In genomic region chr1:190808766-190809221, GRCm38 (mm10) we compare ENCODE assay signal across 11 mouse cellular contexts.
DNase-seq lines count a peak whose midpoint lies in the region; ATAC-seq lines count a peak whose summit lies in the region.
"Had no signal": no experiment of that assay in that cellular context is flagged by ENCODE, and none has a peak within 500 bp of the region (broad histone marks: within the 10 kb centered on the region; RNA-seq: fewer than 3 reads in every experiment).

No protein-coding gene starts in this region.

- peaks cover 9% of the 10 kb centered on the region; the same call in 1 of the 2 replicates for H3K36me3 ChIP-seq in forebrain, embryonic 10.5 days (replicated peaks)
- no peaks in the 10 kb centered on the region; the same call in 1 of the 2 replicates for H3K36me3 ChIP-seq in liver, embryonic 11.5 days (ENCODE audit: control insufficient read depth, insufficient read depth, low read length)

- DNase-seq in left cerebral cortex, postnatal 4 days, result peak; percentile 72
- no peak for DNase-seq in left cerebral cortex, postnatal 10 days (ENCODE audit: extremely low spot score in 1 of 2, low spot score in 2 of 2)
- no peak for DNase-seq in forebrain, embryonic 10.5 days (ENCODE audit: extremely low spot score, low spot score)
- peak; percentile 76 for DNase-seq in mesoderm, embryonic 11.5 days (ENCODE audit: low read depth, low spot score)
- DNase-seq in retina, postnatal 1 day, result peak; percentile 82
- DNase-seq in layer of hippocampus, postnatal 36 days, result no peak
- DNase-seq in liver, embryonic 11.5 days (ENCODE audit: low spot score), result no peak
- no peak for DNase-seq in lung, postnatal 10 days
- DNase-seq: gastrocnemius, adult 2 months; thymus, adult 18-20 months had no signal

- no peaks in the 10 kb centered on the region for H3K27me3 ChIP-seq in forebrain, embryonic 10.5 days (ENCODE audit: poor library complexity, severe bottlenecking)
- no peaks in the 10 kb centered on the region for H3K27me3 ChIP-seq in liver, embryonic 11.5 days (replicated peaks; ENCODE audit: control insufficient read depth, insufficient read depth, low read length)
- H3K27me3 ChIP-seq: CH12.LX had no signal

- no peak overlapping the region for H3K4me3 ChIP-seq in forebrain, embryonic 10.5 days
- no peak overlapping the region for H3K4me3 ChIP-seq in liver, embryonic 11.5 days (ENCODE audit: low read depth, low read length)
- H3K4me3 ChIP-seq: gastrocnemius, adult 2 months had no signal

- ATAC-seq in liver, embryonic 11.5 days (replicated peaks; ENCODE audit: low FRiP score), result no peak

- WGBS in forebrain, embryonic 10.5 days, result 48% methylated on average over 19 of the region's 19 CpGs
- WGBS in liver, embryonic 11.5 days, result 79% methylated on average over 19 of the region's 19 CpGs

- intact Hi-C loops in left cerebral cortex, postnatal 4 days (cut with DNase I), result no loop called here
- intact Hi-C loops in left cerebral cortex, postnatal 10 days (cut with DNase I), result no loop called here

- H3K4me1 ChIP-seq in forebrain, embryonic 10.5 days, result peaks cover 18% of the 10 kb centered on the region
- H3K4me1 ChIP-seq in liver, embryonic 11.5 days (replicated peaks; ENCODE audit: control insufficient read depth, insufficient read depth, low read length), result no peaks in the 10 kb centered on the region

- no peak overlapping the region for H3K4me2 ChIP-seq in liver, embryonic 11.5 days

- 0 out of 2 replicates have a peak overlapping the region, but pooled peaks have one; percentile 25 for H3K27ac ChIP-seq in forebrain, embryonic 10.5 days
- no peak overlapping the region for H3K27ac ChIP-seq in liver, embryonic 11.5 days (ENCODE audit: low read depth, low read length)
- H3K27ac ChIP-seq: gastrocnemius, adult 2 months had no signal

- no peak overlapping the region for H3K9ac ChIP-seq in liver, embryonic 11.5 days (ENCODE audit: low read depth, low read length)

- H3K9me3 ChIP-seq in forebrain, embryonic 10.5 days, result no peaks in the 10 kb centered on the region
- H3K9me3 ChIP-seq in liver, embryonic 11.5 days (ENCODE audit: control insufficient read depth, low read length), result no peaks in the 10 kb centered on the region

Comparison
In these comparisons a context has a peak if more than half of its experiments do, and no peak if none do; other contexts are left out.
1. DNase-seq: peak in left cerebral cortex, postnatal 4 days (single experiment), mesoderm, embryonic 11.5 days (single experiment) and retina, postnatal 1 day (single experiment); none in left cerebral cortex, postnatal 10 days (0 of 2), forebrain, embryonic 10.5 days (single experiment), layer of hippocampus, postnatal 36 days (0 of 2), liver, embryonic 11.5 days (single experiment) and lung, postnatal 10 days (single experiment).